Mouse (Mus musculus) fat pad, adult 2 months (tissue): ENCODE measurements around the gene Pla2g5.

Source experiments
- DNase-seq: peaks from one replicate; pipeline ENCODE4 v3.0.0-alpha.2; 2011; ENCODE audit warnings: low read depth, low spot score; ENCODE audit errors: extremely low read depth

Gene Pla2g5

DNA sequence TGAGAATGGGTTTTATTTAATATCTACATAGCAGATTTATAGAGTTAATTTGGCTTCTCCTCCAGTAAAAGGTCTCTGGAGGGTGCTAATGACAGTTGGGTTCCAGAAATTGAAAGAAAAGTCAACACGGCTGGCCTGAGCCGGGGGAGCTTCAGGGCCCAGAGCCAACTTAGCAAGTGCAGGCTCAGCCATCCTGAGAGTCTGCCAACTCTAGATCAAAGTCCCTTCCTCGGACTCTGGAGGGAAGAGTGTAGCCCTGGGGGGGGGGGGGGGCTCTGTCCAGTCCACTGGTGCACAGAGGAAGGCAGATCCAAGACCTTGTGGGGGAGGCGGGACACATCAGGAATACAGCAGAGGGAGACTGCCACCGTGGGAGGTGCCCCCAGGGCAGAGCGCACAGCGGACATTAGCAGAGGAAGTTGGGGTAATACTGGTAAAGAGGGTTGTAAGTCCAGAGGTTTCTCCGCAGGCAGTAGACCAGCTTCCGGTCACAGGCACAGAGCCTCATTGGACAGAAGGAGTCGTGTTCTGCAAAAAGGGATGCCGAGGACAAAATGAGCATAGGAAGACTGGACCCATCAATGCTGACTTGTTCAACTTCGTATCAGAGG, 63.0 kb downstream of the Pla2g5 start:
- no peak for DNase-seq

DNA sequence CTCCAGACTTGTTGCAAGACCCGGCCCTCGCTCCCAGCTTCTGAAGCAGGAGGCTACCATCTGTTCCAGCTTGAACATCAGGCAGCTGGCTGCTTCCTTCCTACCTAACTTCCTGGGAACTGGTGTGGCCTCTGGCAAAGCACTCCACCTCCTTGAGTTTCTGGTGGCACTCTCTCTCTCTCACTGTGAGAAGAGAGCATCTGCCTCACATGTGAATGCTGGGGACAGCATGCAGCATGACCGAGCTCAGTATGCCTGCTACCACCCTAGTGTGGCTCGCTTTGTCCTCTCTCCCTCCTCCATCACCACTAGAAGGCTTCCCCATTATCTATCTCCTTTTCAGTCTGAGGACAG, 66.1 kb downstream of the Pla2g5 start:
- no peak for DNase-seq

DNA sequence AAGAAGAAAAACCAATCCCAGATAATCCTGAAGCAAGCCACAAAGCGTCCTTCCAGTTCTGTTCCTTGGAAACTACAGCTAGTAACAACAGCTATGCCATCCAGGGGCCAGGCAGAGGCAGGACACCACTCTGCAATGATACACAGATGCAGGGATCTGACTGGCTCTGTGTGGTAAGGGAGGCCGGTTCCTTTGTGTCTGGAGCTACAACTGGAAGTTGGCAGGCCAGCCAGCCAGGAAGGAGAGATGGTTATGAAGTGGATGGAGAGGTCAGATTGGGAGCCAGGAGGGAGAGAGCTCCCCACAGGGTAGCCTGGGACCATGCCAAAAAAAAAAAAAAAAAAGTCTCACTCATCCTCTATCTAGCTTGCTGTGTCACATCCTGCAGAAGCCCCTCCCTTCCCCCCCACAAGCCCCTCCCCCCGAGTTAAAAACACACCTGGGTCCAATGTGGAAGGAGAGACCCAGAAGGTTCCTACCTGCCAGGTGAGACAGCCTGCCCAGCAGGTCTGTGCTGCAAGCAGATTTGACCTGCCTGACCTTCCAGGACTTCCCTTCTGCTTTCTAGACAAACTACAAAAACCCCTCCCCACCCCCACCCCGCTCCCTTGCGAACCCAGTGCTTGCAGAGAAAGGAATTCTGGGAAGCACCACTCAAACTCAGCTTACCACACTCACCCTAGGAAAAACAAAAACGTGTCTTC, 66.6 kb downstream of the Pla2g5 start:
- no peak for DNase-seq

DNA sequence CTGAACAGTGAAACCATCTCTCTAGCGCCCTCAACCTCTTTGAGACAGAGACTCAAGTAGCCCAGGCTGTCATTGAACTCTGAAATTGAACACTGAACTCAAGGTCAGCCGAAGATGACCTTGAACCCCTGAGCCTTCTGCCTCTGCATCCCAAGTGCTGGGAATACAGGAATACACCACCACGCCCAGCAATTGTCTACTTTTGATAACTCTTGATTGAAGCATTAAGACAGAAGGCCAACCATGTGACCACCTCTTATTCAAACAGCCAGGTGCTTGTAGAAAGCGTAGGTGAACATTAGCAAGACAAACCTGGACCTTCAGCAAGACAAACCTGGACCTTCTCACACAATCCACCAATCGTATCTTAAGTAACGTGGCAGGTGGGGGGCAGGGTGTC, 68.9 kb downstream of the Pla2g5 start:
- no peak for DNase-seq

DNA sequence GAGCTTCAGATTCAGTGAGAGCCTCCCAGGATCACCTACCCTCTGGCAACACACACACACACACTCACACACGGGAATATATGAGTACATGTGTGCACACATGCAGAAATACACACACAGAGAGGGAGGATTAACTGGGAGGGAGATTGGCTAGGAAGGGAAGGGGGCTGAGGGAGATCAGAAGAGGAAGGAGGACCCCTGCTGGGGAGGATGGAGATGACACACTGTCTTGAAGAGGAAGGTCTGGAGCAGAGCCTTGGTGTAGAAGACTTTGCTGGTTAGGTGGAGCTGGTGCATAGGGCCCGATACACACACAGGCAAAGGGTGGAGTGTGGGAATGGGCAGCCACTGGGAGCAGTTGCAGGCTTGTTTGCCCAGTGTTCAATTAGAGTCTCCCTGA, 70.0 kb downstream of the Pla2g5 start:
- DNase-seq: no peak

DNA sequence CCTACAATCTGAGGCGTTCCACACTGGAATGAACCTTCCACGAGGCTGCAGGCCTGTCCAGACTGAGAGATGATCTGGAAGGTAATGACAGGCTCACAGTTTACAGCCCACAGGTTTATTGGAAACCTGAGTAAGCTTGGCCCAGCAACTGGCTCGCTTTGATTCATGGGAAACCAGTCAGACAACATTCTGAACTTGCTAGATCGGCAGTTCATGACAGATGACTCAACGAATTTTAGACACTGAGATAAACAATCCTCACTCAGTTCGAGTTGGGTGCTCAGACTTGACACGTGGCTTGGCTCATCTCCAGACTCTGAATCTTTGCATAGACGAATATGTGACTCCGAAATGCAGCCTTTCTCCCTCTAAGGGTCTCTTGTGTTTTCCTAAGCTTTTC, 70.7 kb downstream of the Pla2g5 start:
- peak; percentile 46 for DNase-seq

DNA sequence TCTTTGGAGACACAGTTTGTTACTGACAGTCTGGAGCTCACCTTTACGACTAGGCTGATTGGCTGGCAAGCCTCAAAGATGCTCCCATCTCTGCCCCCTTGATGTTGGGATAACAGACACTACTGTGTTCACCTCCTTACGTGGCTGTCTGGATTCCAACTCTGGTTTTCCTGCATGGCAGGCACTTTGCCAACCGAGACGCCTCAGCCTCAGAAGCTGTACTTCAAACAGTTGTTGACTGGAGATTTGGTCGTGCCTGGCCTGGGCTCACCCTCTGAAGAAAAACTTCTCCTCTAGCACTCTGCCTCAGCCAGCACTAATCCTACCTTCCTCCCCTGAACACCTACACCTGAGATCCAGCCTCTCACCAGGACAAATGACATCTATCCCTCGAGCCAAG, 71.8 kb downstream of the Pla2g5 start:
- DNase-seq: no peak

DNA sequence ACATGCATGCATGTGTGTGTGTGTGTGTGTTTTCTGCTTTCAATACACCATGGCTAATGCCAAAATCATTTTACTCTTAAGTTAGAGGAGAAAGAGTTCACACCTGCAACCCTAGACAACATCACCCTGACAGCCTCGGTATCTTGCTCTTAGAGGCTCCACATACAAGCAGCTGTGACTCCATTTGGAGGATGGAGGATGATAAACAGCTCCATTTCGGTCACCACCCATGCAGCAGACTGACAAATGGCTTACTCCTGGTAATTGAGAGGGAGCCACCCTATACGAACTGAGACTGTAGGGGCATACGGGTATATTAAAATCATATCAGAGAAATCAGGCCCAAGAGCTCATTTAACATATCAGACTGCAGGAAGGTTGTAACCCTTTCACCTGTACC, 74.9 kb downstream of the Pla2g5 start:
- no peak for DNase-seq

DNA sequence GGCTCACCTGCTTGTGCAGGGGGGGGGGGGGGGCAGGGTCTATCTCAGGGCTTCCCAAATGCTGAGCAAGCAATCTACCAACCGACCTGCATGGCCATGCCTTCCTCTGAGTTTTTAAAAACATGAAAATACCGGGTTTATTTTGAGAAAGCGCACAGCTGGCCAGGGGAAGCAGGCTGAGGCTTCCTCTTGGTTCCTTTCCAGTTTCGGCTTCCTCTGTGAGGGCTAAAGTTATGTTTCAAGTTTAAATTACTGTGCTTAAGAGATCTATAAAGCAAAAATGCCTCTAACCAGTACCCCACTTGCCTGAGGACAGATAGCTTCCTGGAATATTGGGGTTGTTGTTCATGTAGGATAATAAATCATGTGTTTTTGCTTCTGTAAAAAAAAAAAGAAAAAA, 77.1 kb downstream of the Pla2g5 start:
- no peak for DNase-seq

DNA sequence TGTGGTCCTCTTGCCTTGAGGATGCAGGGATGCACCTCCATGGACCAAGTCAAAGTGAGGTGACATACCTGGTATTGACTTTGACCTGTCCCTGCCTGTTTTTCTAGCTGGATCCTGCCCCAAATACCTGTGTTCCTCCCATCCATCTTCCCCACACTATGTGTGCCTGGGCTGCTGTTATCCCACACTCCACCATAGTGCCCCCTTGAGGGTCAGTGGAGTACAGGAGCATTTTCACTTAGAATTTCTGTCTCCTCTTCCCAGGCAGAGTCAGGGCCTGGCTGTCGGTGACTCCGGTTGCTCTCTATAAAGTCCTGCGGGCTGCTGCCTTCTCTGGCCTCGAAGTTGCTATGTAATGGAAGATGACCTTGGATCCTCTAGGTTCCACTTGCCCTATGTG, 77.6 kb downstream of the Pla2g5 start:
- no peak for DNase-seq

DNA sequence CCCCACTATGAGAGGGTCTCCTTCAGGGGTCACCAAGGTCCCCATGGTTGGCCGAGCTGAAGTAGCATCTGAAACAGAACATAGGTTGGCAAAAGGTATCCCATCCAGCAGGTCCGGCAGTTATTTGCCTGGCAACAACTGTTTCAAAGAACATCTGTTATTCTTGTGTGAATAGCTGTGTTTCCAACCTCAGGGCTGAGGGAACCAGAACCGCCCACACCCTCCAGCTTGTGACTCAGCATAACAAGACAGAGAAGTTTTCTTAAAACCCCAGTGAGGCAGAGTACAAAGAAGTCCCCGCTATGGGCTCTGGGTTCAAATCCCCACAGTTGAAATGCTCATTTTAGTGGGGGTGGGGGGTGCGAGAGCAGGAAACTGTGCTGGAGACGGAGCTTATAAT, 81.2 kb downstream of the Pla2g5 start:
- no peak for DNase-seq

DNA sequence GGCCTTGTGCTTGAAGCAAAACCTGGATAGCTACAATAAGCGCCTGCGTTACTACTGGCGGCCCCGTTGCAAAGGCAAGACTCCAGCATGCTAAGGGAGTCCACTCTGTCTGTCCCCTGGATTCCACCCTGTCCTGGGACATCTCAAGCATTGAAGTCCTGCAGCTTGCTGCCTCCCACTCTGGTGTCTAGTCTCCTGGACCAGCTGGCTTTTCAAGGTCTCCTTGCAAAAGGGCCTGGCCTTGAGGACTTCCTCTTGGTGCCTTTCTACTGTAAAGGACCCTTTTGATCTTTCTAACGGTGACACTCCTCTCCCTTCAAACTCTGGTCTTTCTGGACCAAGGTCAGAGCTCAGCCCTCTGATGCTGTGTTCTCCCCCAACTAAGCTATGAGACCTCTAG, 83.0 kb downstream of the Pla2g5 start:
- no peak for DNase-seq

DNA sequence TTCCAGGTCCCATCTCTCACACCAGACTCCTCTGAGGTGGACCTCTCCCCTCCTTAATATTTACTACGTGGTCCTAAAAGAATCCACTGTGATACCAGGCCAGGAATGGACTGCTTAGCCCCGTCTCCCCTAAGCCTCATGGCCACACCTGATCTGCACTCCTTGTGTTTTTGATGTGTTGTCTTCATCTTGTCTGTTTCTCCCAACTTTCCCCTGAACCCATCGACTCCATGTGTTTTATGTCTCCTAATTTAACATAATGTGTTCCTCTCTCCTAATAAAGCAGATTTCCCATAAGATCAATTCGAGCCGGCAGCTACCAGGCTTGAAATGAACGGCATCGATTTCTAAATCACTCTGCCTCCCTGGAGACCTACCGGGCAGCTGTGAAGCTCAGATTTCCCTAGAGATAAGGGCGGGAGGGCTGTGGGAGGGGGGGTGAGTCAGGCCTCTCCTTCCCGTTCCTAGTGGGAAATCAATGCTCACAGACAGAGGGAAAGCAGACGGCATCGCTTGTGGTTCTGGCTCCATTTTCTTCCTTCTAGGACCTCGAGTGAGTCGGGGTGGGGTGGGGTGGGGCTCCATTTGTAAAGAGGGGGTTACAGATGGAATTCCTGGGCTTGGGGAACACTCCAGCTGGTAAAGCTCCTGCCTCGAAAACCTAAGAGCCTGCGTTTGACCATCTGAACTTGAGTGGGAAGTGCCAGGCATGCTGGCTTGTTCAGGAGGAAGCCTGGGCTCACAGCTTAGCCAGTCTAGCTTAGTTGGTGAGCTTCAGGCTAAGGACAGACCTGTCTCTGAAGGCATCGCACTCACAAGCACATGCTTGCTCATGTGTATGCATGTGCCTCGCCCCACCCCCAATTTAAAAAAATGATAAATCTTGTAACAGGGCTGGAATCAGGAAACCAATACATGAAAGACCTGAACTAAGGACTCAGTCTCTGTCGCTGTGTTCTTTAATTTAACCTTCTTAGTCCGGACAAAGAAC, 85.6 kb downstream of the Pla2g5 start:
- no peak for DNase-seq

DNA sequence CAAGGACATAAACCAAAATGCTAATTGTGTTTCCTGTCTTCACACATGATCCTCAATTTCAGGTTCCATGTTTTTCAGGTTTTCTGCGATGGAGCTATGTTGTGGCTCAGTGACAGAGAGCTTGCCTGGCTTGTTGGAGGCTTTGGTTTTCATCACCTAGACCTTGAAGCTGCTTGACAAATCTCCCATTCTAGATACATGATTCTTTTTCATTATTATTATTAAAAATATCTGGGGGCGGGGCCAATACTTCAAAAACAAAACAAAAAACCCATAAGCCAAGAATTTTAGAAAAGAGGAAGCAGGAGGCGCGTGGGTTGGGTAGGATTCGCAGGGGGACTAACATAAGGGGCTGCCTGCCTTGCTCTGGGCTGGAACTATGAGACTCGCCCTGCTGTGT, 87.8 kb downstream of the Pla2g5 start, which contains the start of gene Pla2g2d:
Gene Pla2g2d (plus strand): TSS at position 301 of the 400 bp plus-strand sequence.
- no peak for DNase-seq

DNA sequence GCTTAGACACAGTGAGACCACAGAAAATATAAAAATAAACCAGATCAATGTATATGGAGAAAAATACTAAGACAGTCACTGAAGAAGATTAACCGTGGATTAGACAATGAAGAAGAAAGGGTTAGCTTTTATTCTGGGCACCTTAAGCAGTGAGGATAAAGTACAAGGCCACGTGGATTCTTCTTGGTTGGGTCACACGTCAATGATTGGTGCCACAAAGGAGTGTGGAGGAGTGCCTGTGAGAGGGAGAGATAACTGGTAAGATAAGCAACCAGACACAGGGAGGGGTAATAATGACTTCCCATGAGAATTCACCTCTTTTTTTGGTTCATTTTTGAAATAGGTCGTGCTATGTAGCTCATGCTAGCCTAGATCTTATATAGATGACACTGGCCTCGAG, 90.9 kb downstream of the Pla2g5 start:
- DNase-seq: no peak

DNA sequence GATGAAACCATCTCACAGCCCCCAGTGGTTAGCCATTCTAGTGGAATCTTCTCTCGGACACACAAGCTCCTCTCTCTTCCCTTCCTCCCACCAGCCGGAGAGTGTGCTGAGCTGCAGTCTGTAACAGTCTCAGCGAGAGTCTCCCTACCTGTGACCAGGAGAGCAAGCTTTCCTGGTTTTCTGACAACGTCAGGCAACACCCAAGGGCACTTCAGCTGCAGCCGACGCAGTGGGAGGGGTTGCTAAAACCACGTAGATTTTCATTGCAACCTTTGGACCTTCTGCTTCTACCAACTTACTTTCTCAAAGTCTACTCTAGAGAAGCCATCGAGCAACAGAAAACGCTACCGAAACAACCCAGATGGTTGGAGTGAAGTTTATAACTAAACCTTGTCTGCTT, 91.3 kb downstream of the Pla2g5 start:
- no peak for DNase-seq

DNA sequence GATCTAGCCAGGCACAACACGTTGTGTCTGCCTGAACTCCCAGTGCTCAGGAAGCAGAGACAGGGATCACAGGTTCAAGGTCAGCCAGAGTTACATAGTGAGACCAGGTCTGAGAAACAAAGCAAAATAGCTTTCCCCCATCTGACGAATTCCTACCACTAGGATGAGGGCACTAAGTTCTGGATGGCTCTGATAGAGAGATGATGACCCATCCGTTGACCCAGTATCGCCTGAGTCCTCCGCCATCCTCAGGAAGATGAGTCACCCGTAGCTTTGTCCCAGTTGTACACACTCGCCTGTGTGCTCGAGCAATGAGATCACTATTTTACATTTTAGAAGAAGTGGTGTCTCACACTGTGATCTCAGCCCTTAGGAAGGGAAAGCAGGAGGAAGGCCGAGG, 101.0 kb downstream of the Pla2g5 start:
- no peak for DNase-seq

DNA sequence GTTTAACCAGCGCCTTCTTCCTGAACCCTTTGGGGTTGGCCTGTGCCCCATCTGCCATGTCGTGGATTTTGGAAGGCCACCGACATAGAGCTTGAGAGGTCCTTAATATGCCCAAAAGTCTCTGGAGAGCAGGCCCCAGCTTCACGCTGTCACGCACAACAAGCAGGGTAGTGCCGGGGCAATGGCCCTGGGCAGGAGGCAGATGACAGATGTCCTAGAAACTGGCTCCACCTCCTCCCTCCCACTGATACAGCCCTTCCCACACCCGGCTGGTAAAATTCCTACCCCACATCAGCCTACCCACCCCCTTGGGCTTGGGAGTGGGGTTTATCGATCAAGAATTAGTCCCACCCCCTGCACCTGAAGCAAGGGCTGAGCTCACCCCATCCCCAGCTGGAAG, 105.9 kb downstream of the Pla2g5 start, which contains the start of gene Pla2g2f:
Gene Pla2g2f (minus strand): TSS at position 211 of the 400 bp plus-strand sequence.
- no peak for DNase-seq

DNA sequence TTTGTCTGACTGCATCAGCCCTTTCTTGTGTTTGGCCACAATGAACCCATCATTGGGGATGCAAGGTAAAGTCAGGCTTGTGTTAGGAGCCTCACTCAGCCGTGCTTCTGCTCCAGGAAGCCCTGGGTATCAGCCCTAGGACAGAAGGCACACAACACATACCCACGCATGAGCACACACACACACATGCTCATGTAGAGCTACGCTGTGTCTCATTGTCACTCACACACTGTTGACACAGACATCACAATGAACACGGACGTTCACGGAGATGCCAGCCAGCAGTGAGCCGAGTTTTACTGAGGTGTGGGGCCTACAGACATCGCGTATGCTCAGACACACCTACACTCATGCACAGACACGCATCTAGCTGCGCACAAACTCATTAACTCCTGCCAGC, 107.3 kb downstream of the Pla2g5 start:
- no peak for DNase-seq

DNA sequence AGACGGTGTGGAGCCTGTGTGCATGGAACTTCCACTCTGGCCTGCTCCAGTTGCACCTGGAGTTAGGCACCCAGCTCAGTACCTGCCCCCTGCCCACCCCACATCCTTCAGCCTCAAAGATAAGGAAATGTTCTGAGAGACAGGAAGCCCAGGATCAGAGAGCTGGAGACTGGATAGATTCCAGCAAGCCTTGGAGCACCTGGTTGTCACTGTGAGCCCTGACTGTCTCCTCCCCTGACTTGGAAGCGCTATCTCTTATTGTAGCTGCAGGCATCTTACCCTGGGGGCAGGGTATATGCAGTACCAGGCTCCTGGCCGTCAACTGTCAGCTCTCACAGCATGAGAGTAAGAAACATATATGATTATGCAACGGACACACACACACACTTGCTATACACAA, 107.8 kb downstream of the Pla2g5 start:
- DNase-seq: no peak

DNA sequence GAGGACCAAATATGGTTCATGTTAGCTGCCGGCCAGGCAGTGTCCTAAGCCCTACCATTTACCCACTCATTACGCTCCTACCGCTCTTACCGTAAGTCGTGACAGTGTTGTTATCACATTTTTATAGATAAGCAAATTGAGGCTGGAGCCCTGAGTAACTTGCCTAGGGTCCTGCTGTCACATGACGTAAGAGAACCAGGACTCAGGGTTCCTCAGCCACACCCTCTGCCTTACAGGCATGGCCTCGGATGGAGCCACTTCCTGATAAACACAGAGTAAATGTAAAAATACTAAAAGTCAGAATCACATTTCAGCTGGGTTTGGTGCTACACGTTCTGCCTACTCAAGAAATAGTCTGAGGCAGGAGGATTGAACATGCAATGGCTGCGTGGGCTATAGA, 108.8 kb downstream of the Pla2g5 start:
- DNase-seq: no peak

DNA sequence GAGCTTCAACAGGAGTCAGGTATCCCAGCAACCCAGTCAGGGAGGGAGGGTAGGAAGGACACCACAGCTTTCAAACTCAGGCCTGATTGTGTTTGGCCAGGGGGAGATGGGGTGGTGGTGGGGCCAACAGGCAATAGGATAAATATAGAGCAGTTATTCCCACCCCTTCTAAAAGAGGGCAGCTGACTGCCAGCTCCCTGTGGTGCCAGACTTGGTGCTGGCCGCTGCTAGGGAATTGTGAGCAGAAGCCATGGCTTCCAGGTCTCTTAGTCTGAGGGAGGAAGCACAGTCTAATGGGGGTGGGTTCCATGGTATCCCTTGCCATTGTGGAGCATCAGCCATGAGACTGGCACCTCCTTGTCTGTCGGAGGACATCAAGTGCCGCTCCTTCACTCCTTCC, 109.7 kb downstream of the Pla2g5 start:
- no peak for DNase-seq
